Mouse (Mus musculus) olfactory bulb, adult 2 months (tissue): ENCODE data around the gene Jup. TPM values are rescaled to one million over a fixed set of nuclear protein-coding genes. Genes with fewer than 3 reads are reported as not detected.

Experiments used
- H3K27ac ChIP-seq: fragments of 200-500 bp; 2 replicates; pipeline ENCODE4 v1.5.1; 2012; ENCODE audit warnings: low read depth, low read length; ENCODE audit not compliant: insufficient read depth
- H3K4me1 ChIP-seq: fragments of 200-500 bp; 2 replicates; pipeline ENCODE4 v1.6.1; 2012; ENCODE audit warnings: low read length; ENCODE audit not compliant: control insufficient read depth, insufficient read depth
- H3K4me3 ChIP-seq: fragments of 200-500 bp; 2 replicates; pipeline ENCODE4 v1.5.1; 2012; ENCODE audit warnings: mild to moderate bottlenecking, low read depth, low read length, moderate library complexity; ENCODE audit not compliant: insufficient read depth
- CTCF ChIP-seq: fragments of 200-500 bp; IDR thresholded peaks from 2 replicates; pipeline ENCODE4 v1.5.1; 2012; ENCODE audit warnings: low read depth, mild to moderate bottlenecking, low read length, moderate library complexity; ENCODE audit not compliant: insufficient read depth
- POLR2A ChIP-seq: fragments of 200-500 bp; IDR thresholded peaks from 2 replicates; pipeline ENCODE4 v1.6.1; 2012; ENCODE audit warnings: mild to moderate bottlenecking, low read depth, low read length, moderate library complexity; ENCODE audit not compliant: insufficient read depth
- WGBS: fragments of 180-500 bp; shearing (Covaris S2); methylation state at CpG from one replicate; pipeline ENCODE4 v1.1.7; 2018; 5-methylcytosine and 5-hydroxymethylcytosine counted together
- polyA plus RNA-seq: library from polyadenylated mRNA; stranded (reverse); fragments of >200 nt; gene quantifications from 2 replicates; pipeline ENCODE4 v1.2.4, GENCODE M21; 2012; ENCODE audit warnings: low replicate concordance; ENCODE audit not compliant: missing spikeins, insufficient read depth, insufficient read length

The Jup gene
- polyA plus RNA-seq, 1 experiment, result not detected

- peaks cover 22% of the 10 kb centered on the region for H3K4me1 ChIP-seq
Measured at GRCm38 (mm10) chr11:100357408-100357807, 40.2 kb downstream of the Jup start.

GRCm38 (mm10) chr11:100356819-100357211, 40.7 kb downstream of the Jup start:
- H3K4me1 ChIP-seq, result peaks cover 28% of the 10 kb centered on the region
- TF ChIP-seq POLR2A, result no peak
- no peak for TF ChIP-seq CTCF
- peak overlapping the region; percentile 78 for H3K4me3 ChIP-seq
- WGBS, result 9% methylated on average over 9 of the region's 9 CpGs
- H3K27ac ChIP-seq, result peak overlapping the region; percentile 60

More at GRCm38 (mm10) chr11:100357408-100357807, 40.2 kb downstream of the Jup start:
- no peak overlapping the region for H3K4me3 ChIP-seq
- 59% methylated on average over 5 of the region's 5 CpGs for WGBS
- no peak overlapping the region for H3K27ac ChIP-seq
- TF ChIP-seq POLR2A (no peak), CTCF (no peak)

- WGBS, result under 1% methylated on average over 49 of the region's 49 CpGs
- Histone ChIP-seq H3K4me3 (peak within 1 kb of the TSS; percentile 78), H3K4me1 (peaks cover 35% of the 10 kb centered on the region), H3K27ac (peak within 1 kb of the TSS; percentile 96)
- TF ChIP-seq POLR2A (peak; percentile 69), CTCF (no peak)
Measured at GRCm38 (mm10) chr11:100355972-100356818, 41.4 kb downstream of the Jup start, which contains the start of gene Hap1. Gene Hap1, minus strand, starts transcription at chr11:100356128.

GRCm38 (mm10) chr11:100355151-100355951, 42.2 kb downstream of the Jup start:
- TF ChIP-seq CTCF (no peak), POLR2A (0 out of 2 replicates have a peak, but pooled peaks have one; percentile 31)
- Histone ChIP-seq H3K27ac (peak overlapping the region; percentile 96), H3K4me3 (peak overlapping the region; percentile 78), H3K4me1 (peaks cover 36% of the 10 kb centered on the region)
- WGBS, result under 1% methylated on average over 54 of the region's 54 CpGs

- Histone ChIP-seq H3K4me3 (no peak overlapping the region), H3K4me1 (peaks cover 61% of the 10 kb centered on the region), H3K27ac (no peak overlapping the region)
- TF ChIP-seq CTCF, result no peak
- TF ChIP-seq POLR2A, result no peak
- 34% methylated on average over 10 of the region's 10 CpGs for WGBS
Measured at GRCm38 (mm10) chr11:100352076-100352857, 45.3 kb downstream of the Jup start.

- WGBS, result 86% methylated on average over 10 of the region's 10 CpGs
- Histone ChIP-seq H3K4me1 (peaks cover 17% of the 10 kb centered on the region), H3K4me3 (no peak overlapping the region), H3K27ac (no peak overlapping the region)
- TF ChIP-seq CTCF (no peak), POLR2A (no peak)
Measured at GRCm38 (mm10) chr11:100344269-100344668, 53.3 kb downstream of the Jup start.

- no peak for TF ChIP-seq CTCF
- no peak for TF ChIP-seq POLR2A
- peaks cover 27% of the 10 kb centered on the region for H3K4me1 ChIP-seq
- H3K27ac ChIP-seq, result no peak overlapping the region
- 41% methylated on average over 3 of the region's 3 CpGs for whole genome bisulfite sequencing
- H3K4me3 ChIP-seq, result no peak overlapping the region
Measured at GRCm38 (mm10) chr11:100335731-100336130, 61.8 kb downstream of the Jup start.

- peaks cover 35% of the 10 kb centered on the region for H3K4me1 ChIP-seq
- no peak within 1 kb of the TSS for H3K4me3 ChIP-seq
- TF ChIP-seq POLR2A (no peak), CTCF (no peak)
- WGBS, result 85% methylated on average over 6 of the region's 6 CpGs
- peak within 1 kb of the TSS; percentile 95 for H3K27ac ChIP-seq
Measured at GRCm38 (mm10) chr11:100333944-100334457, 63.6 kb downstream of the Jup start, which contains the start of gene Gast. Gene Gast, plus strand, starts transcription at chr11:100334407.
